Mouse (Mus musculus) thymus, adult 2 months (tissue): ENCODE data around the gene Guca2b. TPM values are rescaled to one million over a fixed set of nuclear protein-coding genes. Genes with fewer than 3 reads are reported as not detected.

ENCODE experiments used
- DNase-seq: peaks from one replicate; pipeline ENCODE4 v3.0.0; 2021
- H3K27ac ChIP-seq: fragments of 200-500 bp; 2 replicates; pipeline ENCODE4 v1.5.1; 2012; ENCODE audit warnings: low read length, control low read depth; ENCODE audit not compliant: control insufficient read depth, insufficient read depth
- H3K27me3 ChIP-seq: fragments of 200-500 bp; 2 replicates; pipeline ENCODE4 v1.6.1; 2012; ENCODE audit warnings: mild to moderate bottlenecking, low read length, moderate library complexity, mixed read lengths; ENCODE audit not compliant: control insufficient read depth, insufficient read depth
- H3K36me3 ChIP-seq: fragments of 200-500 bp; 2 replicates; pipeline ENCODE4 v1.6.1; 2012; ENCODE audit warnings: mild to moderate bottlenecking, low read length, moderate library complexity; ENCODE audit not compliant: control insufficient read depth, insufficient read depth
- H3K4me1 ChIP-seq: fragments of 200-500 bp; replicated peaks from 2 replicates; pipeline ENCODE4 v1.6.1; 2012; ENCODE audit warnings: low read length; ENCODE audit not compliant: control insufficient read depth, insufficient read depth
- H3K4me3 ChIP-seq: fragments of 200-500 bp; 2 replicates; pipeline ENCODE4 v1.5.1; 2012; ENCODE audit warnings: mild to moderate bottlenecking, low read length, control low read depth, moderate library complexity; ENCODE audit not compliant: control insufficient read depth, insufficient read depth
- CTCF ChIP-seq: fragments of 200-500 bp; IDR thresholded peaks from 2 replicates; pipeline ENCODE4 v1.5.1; 2012; ENCODE audit warnings: mild to moderate bottlenecking, control low read depth, low read length, moderate library complexity, borderline replicate concordance; ENCODE audit not compliant: control insufficient read depth, poor library complexity, insufficient read depth; ENCODE audit errors: extremely low read depth
- POLR2A ChIP-seq: fragments of 200-500 bp; IDR thresholded peaks from 2 replicates; pipeline ENCODE4 v1.6.1; 2012; ENCODE audit warnings: mild to moderate bottlenecking, low read length, control low read depth, moderate library complexity; ENCODE audit not compliant: control insufficient read depth, poor library complexity, insufficient read depth; ENCODE audit errors: extremely low read depth
- WGBS: fragments of 180-500 bp; shearing (Covaris S2); methylation state at CpG from one replicate; pipeline ENCODE4 v1.1.7; 2018; 5-methylcytosine and 5-hydroxymethylcytosine counted together
- polyA plus RNA-seq: library from polyadenylated mRNA; depleted of rRNA; stranded (reverse); fragments of >200 nt; gene quantifications from 2 replicates; pipeline ENCODE4 v1.2.3, GENCODE M21; 2012; rRNA removed

The Guca2b gene
- polyA plus RNA-seq: 1.7 and 2.7 TPM in 2 replicates

DNA sequence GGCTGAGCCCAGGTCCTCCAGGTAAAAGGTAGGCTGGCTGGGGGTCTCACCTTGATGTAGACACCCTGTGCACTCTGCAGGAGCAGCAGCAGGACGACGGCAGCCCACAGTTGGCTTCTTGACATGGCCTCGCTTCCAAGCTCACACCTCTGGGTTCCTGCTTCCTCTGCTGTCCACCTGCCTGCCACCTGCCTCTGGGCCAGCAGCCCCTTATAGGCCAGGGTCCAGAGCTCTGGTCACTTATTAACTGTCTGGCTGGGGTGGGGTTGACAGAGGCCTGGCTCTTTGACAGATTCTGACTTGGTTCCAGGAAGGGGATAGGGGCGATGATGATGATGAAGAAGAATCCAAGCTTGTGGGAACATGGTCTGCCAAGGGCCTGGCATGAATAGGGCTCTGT is at the start of gene Guca2b:
Gene Guca2b, minus strand, starts transcription at position 224 of the 400 bp plus-strand sequence.
- no peak within 1 kb of the TSS for H3K4me3 ChIP-seq
- TF ChIP-seq CTCF (no peak), POLR2A (no peak)
- H3K36me3 ChIP-seq: no peaks in the 10 kb centered on the region
- WGBS: 94% methylated on average over 4 of the region's 4 CpGs
- H3K27me3 ChIP-seq: no peaks in the 10 kb centered on the region
- DNase-seq: no peak
- no peak within 1 kb of the TSS for H3K27ac ChIP-seq
- 0 out of 2 replicates have a peak, but pooled peaks cover 5% of the 10 kb centered on the region for H3K4me1 ChIP-seq

DNA sequence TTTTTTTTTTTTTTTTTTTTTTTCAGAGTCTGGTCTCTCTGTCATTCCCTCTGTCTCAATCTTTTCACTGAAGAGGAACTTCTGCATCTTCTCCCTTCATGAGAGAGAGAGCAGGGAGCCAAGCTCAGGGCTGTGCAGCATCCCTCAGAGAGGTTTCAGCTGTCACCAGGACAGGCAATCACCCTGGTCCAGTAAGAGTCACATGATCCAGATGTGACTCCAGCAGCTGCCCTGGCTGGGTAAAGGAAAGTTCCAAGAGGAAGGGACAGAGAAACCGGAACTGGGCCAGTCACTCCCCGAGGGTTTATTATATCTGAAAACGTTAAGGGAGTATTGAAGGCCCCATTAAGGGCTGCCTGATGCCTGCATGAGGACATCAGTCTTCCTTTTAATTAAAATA is 49.0 kb upstream of the Guca2b start:
- DNase-seq: no peak
- no peaks in the 10 kb centered on the region for H3K4me1 ChIP-seq
- H3K27me3 ChIP-seq: no peaks in the 10 kb centered on the region
- no peak overlapping the region for H3K27ac ChIP-seq
- H3K4me3 ChIP-seq: no peak overlapping the region
- H3K36me3 ChIP-seq: no peaks in the 10 kb centered on the region
- 57% methylated on average over 3 of the region's 3 CpGs for WGBS
- TF ChIP-seq CTCF: no peak
- no peak for TF ChIP-seq POLR2A

DNA sequence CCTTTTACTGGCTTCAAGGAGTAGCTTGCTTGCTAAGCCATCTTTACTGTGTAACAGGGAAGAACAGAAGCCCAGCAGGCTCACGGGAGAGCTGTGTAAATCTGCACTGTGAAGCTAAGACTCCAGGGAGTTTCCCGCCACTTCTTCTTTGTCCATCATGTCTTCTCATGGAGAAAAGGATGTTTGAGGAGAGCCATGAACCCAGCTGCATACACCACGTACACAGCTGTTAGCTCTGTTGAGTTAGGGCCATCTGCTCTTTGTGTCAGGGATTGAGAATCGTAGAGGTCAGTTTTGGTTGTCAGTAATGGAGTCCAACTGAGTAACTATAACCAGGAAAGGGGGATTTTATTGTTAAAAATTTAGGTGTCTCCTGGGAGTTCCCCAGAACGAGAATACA is 48.6 kb upstream of the Guca2b start:
- H3K4me3 ChIP-seq: no peak overlapping the region
- H3K4me1 ChIP-seq: no peaks in the 10 kb centered on the region
- no peaks in the 10 kb centered on the region for H3K27me3 ChIP-seq
- no peaks in the 10 kb centered on the region for H3K36me3 ChIP-seq
- 85% methylated on average over 5 of the region's 5 CpGs for WGBS
- no peak for TF ChIP-seq CTCF
- no peak for TF ChIP-seq POLR2A
- no peak for DNase-seq
- H3K27ac ChIP-seq: no peak overlapping the region

DNA sequence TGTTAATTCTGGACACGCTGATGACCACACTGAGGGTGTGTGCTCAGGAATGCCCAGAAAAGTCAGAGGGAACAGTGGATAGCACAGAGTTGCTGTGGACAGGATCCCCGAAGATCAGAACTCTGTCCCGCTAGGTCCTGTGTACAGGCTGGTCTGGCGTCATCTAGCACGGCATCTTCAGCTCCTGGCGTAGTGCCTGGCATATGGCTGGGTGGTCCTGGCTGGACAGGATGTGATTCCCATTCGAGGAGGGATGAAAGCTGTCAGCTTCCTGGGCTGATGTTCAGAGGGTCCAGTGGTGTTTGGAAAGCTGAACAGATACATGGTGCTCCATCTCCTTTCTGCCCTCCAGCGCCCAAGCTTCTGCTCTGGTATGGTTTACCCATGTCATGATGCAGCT is 45.2 kb upstream of the Guca2b start:
- 88% methylated on average over 8 of the region's 8 CpGs for WGBS

DNA sequence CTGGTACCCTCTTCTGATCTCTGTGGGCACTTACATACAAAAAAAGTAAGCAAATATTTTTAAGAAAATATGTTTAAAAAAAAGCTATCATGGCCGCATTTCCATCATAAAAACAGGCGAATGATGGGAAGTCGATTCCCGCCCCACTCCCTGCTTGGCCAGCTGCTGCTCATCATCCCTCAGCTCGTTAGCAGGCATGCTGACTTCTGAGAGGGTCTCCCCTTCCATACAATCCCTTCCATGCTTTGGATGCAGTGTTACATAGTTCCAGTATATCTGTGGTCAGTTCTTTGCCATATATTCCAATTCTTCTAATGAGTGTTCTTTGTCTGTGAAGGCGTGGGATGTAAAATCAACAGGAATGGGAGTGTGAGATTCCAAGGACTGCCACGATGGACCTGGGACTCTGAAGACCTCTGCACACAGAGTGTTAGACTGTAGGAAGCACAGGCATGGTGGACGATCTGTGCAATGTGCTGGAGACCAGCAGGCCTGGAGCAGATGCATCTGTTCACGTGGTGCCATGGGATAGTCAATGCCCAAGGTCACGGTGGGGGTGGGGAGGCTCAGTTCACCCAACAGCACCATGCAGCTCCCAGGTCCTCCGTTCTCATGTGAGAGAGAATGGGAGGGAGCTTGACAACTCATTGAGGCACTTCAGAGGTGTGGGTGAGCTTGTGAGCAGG is 42.7 kb upstream of the Guca2b start:
- Histone ChIP-seq H3K4me1 (no peaks in the 10 kb centered on the region), H3K4me3 (no peak overlapping the region), H3K27ac (no peak overlapping the region), H3K36me3 (no peaks in the 10 kb centered on the region), H3K27me3 (no peaks in the 10 kb centered on the region)
- 94% methylated on average over 11 of the region's 11 CpGs for WGBS
- DNase-seq: no peak
- TF ChIP-seq POLR2A: no peak

More for the DNA sequence above, 45.2 kb upstream of the Guca2b start:
- no peaks in the 10 kb centered on the region for H3K4me1 ChIP-seq
- no peaks in the 10 kb centered on the region for H3K27me3 ChIP-seq
- H3K4me3 ChIP-seq: no peak overlapping the region
- no peak overlapping the region for H3K27ac ChIP-seq
- no peak for TF ChIP-seq POLR2A
- TF ChIP-seq CTCF: no peak
- no peaks in the 10 kb centered on the region for H3K36me3 ChIP-seq
- DNase-seq: no peak

DNA sequence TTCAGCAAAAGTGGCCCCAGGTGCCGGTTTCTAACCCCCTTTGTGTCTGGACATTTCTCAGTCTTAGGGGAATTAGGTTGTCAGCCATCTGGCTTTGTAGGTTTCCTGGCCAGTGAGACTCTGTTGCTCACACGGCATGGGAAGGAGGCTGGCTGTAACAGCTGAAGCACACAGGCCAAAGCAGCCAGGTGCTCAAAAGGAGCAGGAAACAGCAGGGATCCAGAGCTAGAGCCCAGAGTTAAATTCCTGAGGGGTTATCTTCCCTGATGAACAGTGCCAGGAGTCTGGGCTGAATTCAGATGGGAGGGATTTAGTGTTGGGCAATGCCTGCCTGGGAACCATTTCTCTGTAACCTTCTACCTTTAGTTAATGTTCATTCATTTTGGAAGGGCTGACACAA is 39.6 kb upstream of the Guca2b start:
- H3K27ac ChIP-seq: no peak overlapping the region
- DNase-seq: no peak
- 80% methylated on average over 2 of the region's 2 CpGs for WGBS
- no peaks in the 10 kb centered on the region for H3K27me3 ChIP-seq
- TF ChIP-seq POLR2A: no peak
- no peak for TF ChIP-seq CTCF
- no peak overlapping the region for H3K4me3 ChIP-seq
- H3K36me3 ChIP-seq: no peaks in the 10 kb centered on the region
- no peaks in the 10 kb centered on the region for H3K4me1 ChIP-seq

DNA sequence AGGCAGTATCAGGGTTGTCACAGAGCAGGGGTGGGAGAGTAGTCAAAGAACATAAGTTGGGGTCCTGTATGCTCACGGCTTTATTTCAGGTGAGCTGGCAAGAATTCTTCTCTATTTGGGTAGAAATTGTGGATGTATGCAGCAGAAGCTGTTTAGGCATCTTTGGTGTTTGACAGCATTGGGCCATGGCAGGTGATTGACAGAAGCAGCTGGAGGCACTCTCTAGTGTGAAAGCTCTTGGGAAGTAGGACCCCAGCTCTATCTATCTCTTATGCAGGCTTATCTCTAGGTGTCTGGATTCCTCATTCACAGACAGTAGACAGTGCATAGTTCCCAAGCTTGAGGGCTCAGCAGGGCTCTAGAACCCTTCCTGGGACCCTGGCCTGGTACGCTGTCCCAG is 27.0 kb upstream of the Guca2b start:
- TF ChIP-seq POLR2A (no peak), CTCF (no peak)
- no peak overlapping the region for H3K4me3 ChIP-seq
- no peak overlapping the region for H3K27ac ChIP-seq
- no peaks in the 10 kb centered on the region for H3K36me3 ChIP-seq
- 98% methylated on average over 2 of the region's 2 CpGs for WGBS
- DNase-seq: no peak
- peaks cover 17% of the 10 kb centered on the region for H3K4me1 ChIP-seq
- no peaks in the 10 kb centered on the region for H3K27me3 ChIP-seq
